Mouse (Mus musculus) cortical plate, adult 2 months (tissue): ENCODE measurements around the gene Klc3.

ENCODE experiments used
- CTCF ChIP-seq: fragments of 200-500 bp; IDR thresholded peaks from 2 replicates; pipeline ENCODE4 v1.5.1; 2011; ENCODE audit warnings: mild to moderate bottlenecking, control low read depth, low read length; ENCODE audit not compliant: insufficient read depth; ENCODE audit errors: extremely low read depth
- POLR2A ChIP-seq: fragments of 200-500 bp; IDR thresholded peaks from 2 replicates; pipeline ENCODE4 v1.6.1; 2011; ENCODE audit warnings: mild to moderate bottlenecking, low read length, control low read depth; ENCODE audit not compliant: insufficient read depth; ENCODE audit errors: extremely low read depth

DNA sequence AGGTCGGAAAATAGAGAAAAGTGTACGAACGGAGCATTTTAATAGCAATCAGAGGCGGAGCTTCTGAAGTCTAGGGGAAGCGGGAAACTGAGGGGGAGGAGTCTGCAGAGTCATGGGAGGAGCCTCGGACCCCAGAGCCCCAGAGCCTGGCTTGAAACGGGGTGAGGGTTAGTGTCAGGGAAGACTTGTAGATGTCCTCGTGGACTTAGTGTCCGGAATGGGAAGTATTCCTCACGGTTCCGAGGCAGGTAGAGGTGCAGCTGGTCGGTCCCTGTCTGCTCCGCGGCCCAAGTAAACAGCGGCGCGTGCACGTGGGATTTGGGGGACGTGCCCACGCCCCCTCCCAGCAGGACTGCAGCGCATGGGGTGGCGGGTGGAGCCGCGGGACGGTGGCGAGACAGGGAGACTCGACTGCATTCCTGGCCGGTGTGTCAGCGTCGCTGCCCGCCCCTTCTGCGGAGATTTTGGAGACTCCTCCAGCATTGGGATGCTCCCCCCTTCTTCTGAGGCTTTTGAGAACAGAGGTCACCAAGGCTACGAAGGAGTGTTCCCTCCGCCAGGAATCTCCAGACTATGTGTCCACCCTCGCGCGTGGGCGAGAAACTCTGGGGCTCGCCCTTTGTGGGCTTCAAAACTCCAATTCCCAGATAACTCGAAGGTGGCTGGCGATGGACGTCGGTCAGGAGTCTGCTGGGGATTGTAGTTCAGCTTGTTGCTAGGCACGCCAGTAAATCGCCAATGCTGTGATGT, 43.8 kb downstream of the Klc3 start:
- TF ChIP-seq CTCF: no peak
- TF ChIP-seq POLR2A: no peak
